Mouse (Mus musculus) CH12.LX (cell line): ENCODE results near the gene Gm17455.

Experiments
- BHLHE40 ChIP-seq: IDR thresholded peaks from 2 replicates; pipeline ENCODE4 v1.6.1; 2011; ENCODE audit warnings: mild to moderate bottlenecking, low read depth, low read length, improper control_type of control experiment
- CTCF ChIP-seq, 2 experiments: IDR thresholded peaks in 1 of 2; conservative IDR thresholded peaks in 1 of 2; 2 replicates each; pipeline ENCODE4 v1.5.1; 2011 to 2012; ENCODE audit warnings: low read depth in 2 of 2, low read length in 2 of 2, improper control_type of control experiment in 1 of 2, inconsistent platforms in 1 of 2, mild to moderate bottlenecking in 1 of 2, moderate library complexity in 1 of 2
- EP300 ChIP-seq: IDR thresholded peaks from 2 replicates; pipeline ENCODE4 v1.6.1; 2011; ENCODE audit warnings: low read length, improper control_type of control experiment
- GABPA ChIP-seq: IDR thresholded peaks from 2 replicates; pipeline ENCODE4 v1.6.1; 2012; ENCODE audit warnings: low read depth, low read length, improper control_type of control experiment, inconsistent platforms; ENCODE audit not compliant: insufficient replicate concordance
- MAFK ChIP-seq: IDR thresholded peaks from 2 replicates; pipeline ENCODE4 v1.6.1; 2011; ENCODE audit warnings: low read length, improper control_type of control experiment; ENCODE audit not compliant: insufficient replicate concordance
- MEF2A ChIP-seq: IDR thresholded peaks from 2 replicates; pipeline ENCODE4 v1.6.1; 2014; ENCODE audit warnings: low read depth, mild to moderate bottlenecking, inconsistent platforms, low read length, improper control_type of control experiment, borderline replicate concordance
- NRF1 ChIP-seq: IDR thresholded peaks from 2 replicates; pipeline ENCODE4 v1.6.1; 2014; ENCODE audit warnings: low read depth, mild to moderate bottlenecking, inconsistent platforms, low read length, improper control_type of control experiment, moderate library complexity
- POLR2A ChIP-seq: IDR thresholded peaks from 2 replicates; pipeline ENCODE4 v1.6.1; 2011; ENCODE audit warnings: low read depth, mild to moderate bottlenecking, improper control_type of control experiment, low read length
- POLR2AphosphoS2 ChIP-seq: IDR thresholded peaks from 2 replicates; pipeline ENCODE4 v1.6.1; 2011; ENCODE audit warnings: low read depth, low read length, improper control_type of control experiment
- RAD21 ChIP-seq: IDR thresholded peaks from 2 replicates; pipeline ENCODE4 v1.6.1; 2011; ENCODE audit warnings: low read depth, mild to moderate bottlenecking, low read length, improper control_type of control experiment, moderate library complexity
- RCOR1 ChIP-seq: conservative IDR thresholded peaks from 2 replicates; pipeline ENCODE4 v1.6.1; 2012; ENCODE audit warnings: low read depth, mild to moderate bottlenecking, inconsistent platforms, low read length, improper control_type of control experiment
- TBP ChIP-seq: conservative IDR thresholded peaks from 2 replicates; pipeline ENCODE4 v1.6.1; 2011; ENCODE audit warnings: low read depth, low read length, improper control_type of control experiment

GRCm38 (mm10) chr10:60361615-60362309, 37.8 kb upstream of the Gm17455 start:
- TF ChIP-seq MEF2A (no peak), RCOR1 (no peak), POLR2A (no peak), GABPA (no peak), CTCF (conservative IDR thresholded peaks at IDR 0.05 in 1 of 2, IDR thresholded peaks at IDR 0.05 in 1 of 2; ENCODE audit: low read depth in 2 of 2, low read length in 2 of 2) (no peak), NRF1 (no peak), TBP (no peak), RAD21 (no peak), POLR2AphosphoS2 (no peak), EP300 (no peak), BHLHE40 (no peak), MAFK (no peak)
